Mouse (Mus musculus) hindbrain, embryonic 11.5 days (tissue): ENCODE data around the gene Tas1r1. TPM values are rescaled to one million over a fixed set of nuclear protein-coding genes. Genes with fewer than 3 reads are reported as not detected.

Experiments used
- polyA plus RNA-seq: library from polyadenylated mRNA; unstranded; fragments of >200 nt; fragmentation: Nextera tagmentation; extraction: Ambion mirVana; gene quantifications from 2 replicates; pipeline ENCODE4 v1.2.1, GENCODE M21; 2014

The Tas1r1 gene
- polyA plus RNA-seq, 1 experiment from 2014 or later = 0.62 TPM

Other genes starting within 250 kb of the Tas1r1 start
- 117 and 130 TPM in 2 replicates for gene Camta1, start 176.7 kb downstream of the Tas1r1 start, polyA plus RNA-seq
- gene Dnajc11, start 104.9 kb downstream of the Tas1r1 start, polyA plus RNA-seq = 73.8 and 80.1 TPM in 2 replicates
- 20.0 and 20.4 TPM in 2 replicates for gene Thap3, start 49.6 kb downstream of the Tas1r1 start, polyA plus RNA-seq
- gene Phf13, start 42.3 kb downstream of the Tas1r1 start, polyA plus RNA-seq = 15.2 and 19.4 TPM in 2 replicates
- 2.7 and 3.0 TPM in 2 replicates for gene Klhl21, start 29.8 kb downstream of the Tas1r1 start, polyA plus RNA-seq
- gene Zbtb48, start 10.9 kb downstream of the Tas1r1 start, polyA plus RNA-seq = 18.0 and 19.6 TPM in 2 replicates
- gene Nol9, start 753 bp upstream of the Tas1r1 start, polyA plus RNA-seq = 23.2 and 25.6 TPM in 2 replicates
- gene Plekhg5, start 33.9 kb upstream of the Tas1r1 start, polyA plus RNA-seq = 4.0 and 4.6 TPM in 2 replicates
- gene Tnfrsf25, start 77.4 kb upstream of the Tas1r1 start, polyA plus RNA-seq = 0.18 and 0.28 TPM in 2 replicates
- gene Espn, start 113.8 kb upstream of the Tas1r1 start, polyA plus RNA-seq = 1.4 and 2.0 TPM in 2 replicates
- 2.7 and 4.3 TPM in 2 replicates for gene Hes2, start 120.3 kb upstream of the Tas1r1 start, polyA plus RNA-seq
- 116 and 125 TPM in 2 replicates for gene Acot7, start 139.6 kb upstream of the Tas1r1 start, polyA plus RNA-seq
- gene Gpr153, start 235.7 kb upstream of the Tas1r1 start, polyA plus RNA-seq = 8.7 and 9.5 TPM in 2 replicates